Mouse (Mus musculus): Measurements from ENCODE around the gene Trnp1.

DNA sequence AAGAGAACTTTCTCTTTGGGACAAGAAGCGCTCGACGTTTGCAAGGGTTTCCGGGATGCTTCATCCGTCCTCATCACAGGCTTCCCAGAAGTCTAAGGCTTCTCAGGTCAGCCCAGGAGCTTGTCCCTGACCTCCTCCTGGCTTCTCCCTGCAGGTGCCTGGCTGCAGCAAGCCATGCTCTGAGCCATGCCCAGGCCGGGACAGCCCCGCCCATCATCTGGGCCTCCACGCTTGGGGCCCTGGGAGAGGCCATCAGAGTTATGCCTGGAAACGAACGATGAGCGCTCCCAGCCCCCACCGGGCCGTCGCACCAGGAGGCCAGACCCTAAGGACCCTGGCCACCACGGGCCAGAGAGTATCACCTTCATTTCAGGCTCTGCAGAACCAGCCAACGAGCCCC is 29.4 kb upstream of the Trnp1 start:
- TF ChIP-seq CTCF (conservative IDR thresholded peaks at IDR 0.05; ENCODE audit: low read length) (no peak), NANOG (IDR thresholded peaks at IDR 0.05; ENCODE audit: borderline replicate concordance, low read length) (no peak), POU5F1 (IDR thresholded peaks at IDR 0.05; ENCODE audit: borderline replicate concordance, low read length) (no peak)
